Mouse (Mus musculus): ENCODE measurements around the gene Gid8.

- TF ChIP-seq EP300 (IDR thresholded peaks at IDR 0.05), result no peak
- no peak for TF ChIP-seq CTCF (IDR thresholded peaks at IDR 0.05)
Observed at GRCm38 (mm10) chr2:180746569-180747192, 36.8 kb downstream of the Gid8 start.

Data from lung, postnatal 0 days (tissue).